Mouse (Mus musculus) heart, embryonic 16.5 days (tissue): ENCODE data around the gene Map6. TPM values are rescaled to one million over a fixed set of nuclear protein-coding genes. Genes with fewer than 3 reads are reported as not detected.

ENCODE experiments used
- ATAC-seq: fragments of 200-750 bp; cut with Nextera tagmentation; replicated peaks from 2 replicates; pipeline ENCODE4 v1.8.0; 2017; ENCODE audit warnings: moderate number of reproducible peaks; ENCODE audit not compliant: insufficient read depth, low FRiP score; ENCODE audit errors: extremely low read depth
- H3K27ac ChIP-seq: fragments of 300-500 bp; sonication (generic); 2 replicates; pipeline ENCODE4 v1.5.1; 2014; ENCODE audit warnings: mild to moderate bottlenecking, low read length, control low read depth, moderate library complexity
- H3K27me3 ChIP-seq: fragments of 300-500 bp; sonication (generic); 2 replicates; pipeline ENCODE4 v1.6.1; 2014; ENCODE audit warnings: low read length, mixed read lengths; ENCODE audit not compliant: control insufficient read depth, insufficient read depth
- H3K36me3 ChIP-seq: fragments of 300-500 bp; sonication (generic); 2 replicates; pipeline ENCODE4 v1.6.1; 2014; ENCODE audit not compliant: control insufficient read depth, insufficient read depth
- H3K4me1 ChIP-seq: fragments of 300-500 bp; sonication (generic); 2 replicates; pipeline ENCODE4 v1.6.1; 2014; ENCODE audit warnings: low read length, mixed read lengths; ENCODE audit not compliant: control insufficient read depth, insufficient read depth
- H3K4me2 ChIP-seq: fragments of 300-500 bp; sonication (generic); 2 replicates; pipeline ENCODE4 v1.6.1; 2014; ENCODE audit warnings: low read depth, mild to moderate bottlenecking, control low read depth, low read length
- H3K4me3 ChIP-seq: fragments of 300-500 bp; sonication (generic); 2 replicates; pipeline ENCODE4 v1.5.1; 2014; ENCODE audit warnings: mild to moderate bottlenecking, control low read depth, low read length
- H3K9ac ChIP-seq: fragments of 300-500 bp; sonication (generic); 2 replicates; pipeline ENCODE4 v1.6.1; 2014; ENCODE audit warnings: low read length, control low read depth
- H3K9me3 ChIP-seq: fragments of 300-500 bp; sonication (generic); replicated peaks from 2 replicates; pipeline ENCODE4 v1.6.1; 2016; ENCODE audit warnings: low read length; ENCODE audit not compliant: control insufficient read depth
- WGBS: fragments of 180-500 bp; shearing (Covaris S2); extraction: QIAGEN DNeasy Blood & Tissue Kit; methylation state at CpG from one replicate; pipeline ENCODE4 v1.1.7; 2014; 5-methylcytosine and 5-hydroxymethylcytosine counted together
- polyA plus RNA-seq: library from polyadenylated mRNA; unstranded; fragments of >200 nt; fragmentation: Nextera tagmentation; extraction: Ambion mirVana; gene quantifications from 2 replicates; pipeline ENCODE4 v1.2.1, GENCODE M21; 2015

Gene Map6
- polyA plus RNA-seq, 1 experiment from 2014 or later: 2.2 TPM

- peak; percentile 94 for ATAC-seq
- H3K4me2 ChIP-seq: peak within 1 kb of the TSS; percentile 83
- H3K27me3 ChIP-seq: no peaks in the 10 kb centered on the region
- WGBS: under 1% methylated on average over 73 of the region's 73 CpGs
- peak within 1 kb of the TSS; percentile 65 for H3K4me3 ChIP-seq
- H3K9me3 ChIP-seq: no peaks in the 10 kb centered on the region
- no peaks in the 10 kb centered on the region for H3K36me3 ChIP-seq
- H3K27ac ChIP-seq: peak within 1 kb of the TSS; percentile 96
- peaks cover 47% of the 10 kb centered on the region for H3K4me1 ChIP-seq
- peak within 1 kb of the TSS; percentile 92 for H3K9ac ChIP-seq
Measured at GRCm38 (mm10) chr7:99381214-99382087, 114.2 kb downstream of the Map6 start, which contains the start of gene Gdpd5. TSS of gene Gdpd5 (plus strand) at chr7:99381414.

GRCm38 (mm10) chr7:99382088-99383000 is 115.1 kb downstream of the Map6 start:
- 6% methylated on average over 30 of the region's 30 CpGs for WGBS
- Histone ChIP-seq H3K27ac (peak overlapping the region; percentile 94), H3K4me2 (peak overlapping the region; percentile 83), H3K4me1 (peaks cover 50% of the 10 kb centered on the region), H3K9me3 (no peaks in the 10 kb centered on the region), H3K4me3 (peak overlapping the region; percentile 65), H3K9ac (peak overlapping the region; percentile 92), H3K36me3 (peaks cover 3% of the 10 kb centered on the region; the same call in 1 of the 2 replicates), H3K27me3 (no peaks in the 10 kb centered on the region)
- no peak for ATAC-seq

- no peak for ATAC-seq
- peak overlapping the region; percentile 92 for H3K9ac ChIP-seq
- H3K4me1 ChIP-seq: peaks cover 47% of the 10 kb centered on the region
- H3K27ac ChIP-seq: peak overlapping the region; percentile 94
- WGBS: 36% methylated on average over 5 of the region's 5 CpGs
- H3K4me3 ChIP-seq: peak overlapping the region; percentile 65
- peaks cover 4% of the 10 kb centered on the region; the same call in 1 of the 2 replicates for H3K36me3 ChIP-seq
- no peaks in the 10 kb centered on the region for H3K27me3 ChIP-seq
- H3K4me2 ChIP-seq: peak overlapping the region; percentile 83
- H3K9me3 ChIP-seq: no peaks in the 10 kb centered on the region
Measured at GRCm38 (mm10) chr7:99383246-99383645, 116.0 kb downstream of the Map6 start.

GRCm38 (mm10) chr7:99384101-99384611 is 116.9 kb downstream of the Map6 start:
- H3K4me2 ChIP-seq: peak overlapping the region; percentile 83
- ATAC-seq: peak; percentile 23; the same call in 1 of the 2 replicates
- no peaks in the 10 kb centered on the region for H3K9me3 ChIP-seq
- H3K27ac ChIP-seq: peak overlapping the region; percentile 94
- peak overlapping the region; percentile 65 for H3K4me3 ChIP-seq
- H3K36me3 ChIP-seq: peaks cover 10% of the 10 kb centered on the region
- peaks cover 46% of the 10 kb centered on the region for H3K4me1 ChIP-seq
- 10% methylated on average over 4 of the region's 4 CpGs for WGBS
- no peaks in the 10 kb centered on the region for H3K27me3 ChIP-seq
- H3K9ac ChIP-seq: peak overlapping the region; percentile 92

DNA sequence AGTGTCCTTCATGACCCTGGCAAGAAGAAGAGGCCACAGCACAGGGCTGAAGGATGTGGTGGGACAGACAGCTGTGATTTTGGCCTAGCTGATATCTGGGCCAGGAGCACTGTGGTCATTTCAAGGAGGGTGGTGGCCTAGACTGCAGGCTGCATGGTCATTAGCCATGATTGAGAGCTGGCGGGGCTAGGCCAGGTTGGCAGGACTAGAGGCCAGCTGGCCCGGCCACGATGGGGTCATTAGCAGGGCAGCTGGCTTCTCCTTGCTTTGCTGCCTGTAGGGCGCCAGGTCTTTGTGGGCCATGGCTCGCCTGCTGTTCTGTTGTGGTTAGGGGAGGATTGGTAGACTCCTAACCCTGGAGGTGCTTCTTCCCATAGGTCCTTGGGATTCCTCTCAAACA is 118.8 kb downstream of the Map6 start:
- no peak overlapping the region for H3K27ac ChIP-seq
- H3K4me1 ChIP-seq: peaks cover 57% of the 10 kb centered on the region
- no peak overlapping the region for H3K4me2 ChIP-seq
- H3K36me3 ChIP-seq: peaks cover 10% of the 10 kb centered on the region
- no peak for ATAC-seq
- no peaks in the 10 kb centered on the region for H3K9me3 ChIP-seq
- WGBS: 60% methylated on average over 5 of the region's 5 CpGs
- no peaks in the 10 kb centered on the region for H3K27me3 ChIP-seq
- no peak overlapping the region for H3K4me3 ChIP-seq
- no peak overlapping the region for H3K9ac ChIP-seq

Other genes with a start within 250 kb of the Map6 start
- 16.3 and 17.3 TPM in 2 replicates for gene Uvrag, start 126.3 kb upstream of the Map6 start, polyA plus RNA-seq
- 38.5 and 44.9 TPM in 2 replicates for gene Dgat2, start 84.7 kb upstream of the Map6 start, polyA plus RNA-seq
- gene Mogat2, start 28.8 kb upstream of the Map6 start, polyA plus RNA-seq: 0.64 and 0.95 TPM in 2 replicates
- gene Serpinh1, start 85.8 kb downstream of the Map6 start, polyA plus RNA-seq: 1,129 and 1,149 TPM in 2 replicates
- 26.9 and 28.4 TPM in 2 replicates for gene Gdpd5, start 114.0 kb downstream of the Map6 start, polyA plus RNA-seq
- 0.63 and 0.92 TPM in 2 replicates for gene Klhl35, start 198.6 kb downstream of the Map6 start, polyA plus RNA-seq
- gene Rps3, start 216.3 kb downstream of the Map6 start, polyA plus RNA-seq: 471 and 474 TPM in 2 replicates